Mouse (Mus musculus): ENCODE measurements around the gene Apol6.
"Not testable (repeated sequence)": the region's sequence is repeated elsewhere in the genome, so short reads cannot be mapped to it uniquely, and the experiment has no call there.

The Apol6 gene

GRCm38 (mm10) chr15:77031271-77031670 is 13.3 kb upstream of the Apol6 start:
- no peak for DNase-seq (ENCODE audit: low spot score in 2 of 2)

GRCm38 (mm10) chr15:77034526-77034925 is 10.0 kb upstream of the Apol6 start:
- DNase-seq (ENCODE audit: low spot score in 2 of 2): no peak

- no peak for DNase-seq (ENCODE audit: low spot score in 2 of 2)
Measured at GRCm38 (mm10) chr15:77035643-77036042, 8.9 kb upstream of the Apol6 start.

- DNase-seq (ENCODE audit: low spot score in 2 of 2): no peak
Measured at GRCm38 (mm10) chr15:77036320-77036988, 8.1 kb upstream of the Apol6 start.

- DNase-seq (ENCODE audit: low spot score in 2 of 2): no peak
Measured at GRCm38 (mm10) chr15:77036989-77037277, 7.6 kb upstream of the Apol6 start.

GRCm38 (mm10) chr15:77037278-77038161 is 7.0 kb upstream of the Apol6 start:
- DNase-seq (ENCODE audit: low spot score in 2 of 2): no peak

- DNase-seq (ENCODE audit: low spot score in 2 of 2): no peak
Measured at GRCm38 (mm10) chr15:77039211-77039700, 5.3 kb upstream of the Apol6 start.

- DNase-seq (ENCODE audit: low spot score in 2 of 2): no peak
Measured at GRCm38 (mm10) chr15:77040784-77041183, 3.7 kb upstream of the Apol6 start.

- DNase-seq (ENCODE audit: low spot score in 2 of 2): no peak
Measured at GRCm38 (mm10) chr15:77045609-77046008, 1.1 kb downstream of the Apol6 start.

GRCm38 (mm10) chr15:77050570-77050969 is 6.0 kb downstream of the Apol6 start, which contains the start of gene Mb:
Mb (minus strand) TSS chr15:77050670.
- no peak for DNase-seq (ENCODE audit: low spot score in 2 of 2)

GRCm38 (mm10) chr15:77052176-77052575 is 7.6 kb downstream of the Apol6 start:
- no peak for DNase-seq (ENCODE audit: low spot score in 2 of 2)

- DNase-seq (ENCODE audit: low spot score in 2 of 2): no peak
Measured at GRCm38 (mm10) chr15:77053021-77053420, 8.5 kb downstream of the Apol6 start.

GRCm38 (mm10) chr15:77054611-77055175 is 10.2 kb downstream of the Apol6 start:
- no peak for DNase-seq (ENCODE audit: low spot score in 2 of 2)

GRCm38 (mm10) chr15:77056001-77056790 is 11.7 kb downstream of the Apol6 start:
- no peak for DNase-seq (ENCODE audit: low spot score in 2 of 2)

- no peak for DNase-seq (ENCODE audit: low spot score in 2 of 2)
Measured at GRCm38 (mm10) chr15:77056791-77057051, 12.2 kb downstream of the Apol6 start.

- no peak for DNase-seq (ENCODE audit: low spot score in 2 of 2)
Measured at GRCm38 (mm10) chr15:77058566-77058965, 14.0 kb downstream of the Apol6 start.

GRCm38 (mm10) chr15:77059416-77059815 is 14.9 kb downstream of the Apol6 start:
- DNase-seq (ENCODE audit: low spot score in 2 of 2): not testable (repeated sequence)

GRCm38 (mm10) chr15:77062746-77063145 is 18.2 kb downstream of the Apol6 start:
- no peak for DNase-seq (ENCODE audit: low spot score in 2 of 2)

GRCm38 (mm10) chr15:77065259-77065852 is 20.8 kb downstream of the Apol6 start:
- DNase-seq (ENCODE audit: low spot score in 2 of 2): no peak

GRCm38 (mm10) chr15:77066233-77066632 is 21.7 kb downstream of the Apol6 start:
- DNase-seq (ENCODE audit: low spot score in 2 of 2): no peak

- DNase-seq (ENCODE audit: low spot score in 2 of 2): no peak
Measured at GRCm38 (mm10) chr15:77068439-77068861, 23.9 kb downstream of the Apol6 start.

GRCm38 (mm10) chr15:77069019-77069418 is 24.5 kb downstream of the Apol6 start:
- no peak for DNase-seq (ENCODE audit: low spot score in 2 of 2)

All from frontal cortex, postnatal 25 days (tissue).